Mouse (Mus musculus): ENCODE data around the gene Hbb-y.
"Not testable (repeated sequence)": the region's sequence is repeated elsewhere in the genome, so short reads cannot be mapped to it uniquely, and the experiment has no call there.

Hbb-y gene

DNA sequence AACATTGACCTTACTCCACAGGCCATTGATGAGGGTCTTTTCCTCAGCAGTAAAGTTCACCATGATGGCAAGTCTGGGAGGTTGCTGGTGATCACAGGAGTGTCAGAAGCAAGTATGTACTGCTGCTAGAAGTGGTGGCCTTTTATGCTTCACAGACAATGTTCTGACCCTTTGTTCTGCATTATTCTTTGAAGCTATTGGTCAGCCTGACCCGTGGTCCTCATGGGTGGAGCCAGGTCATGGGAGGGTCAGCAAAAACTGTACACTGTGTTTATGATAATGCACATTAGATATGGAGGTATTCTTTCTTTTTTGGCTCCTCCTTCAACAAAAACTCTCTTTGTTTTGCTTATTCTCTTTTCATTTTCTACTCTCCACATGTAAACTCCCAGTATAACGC is at the start of gene Hbb-y:
Gene Hbb-y (minus strand): TSS at position 127 of the 400 bp plus-strand sequence.
- no peak for DNase-seq (ENCODE audit: low read depth, low spot score)

DNA sequence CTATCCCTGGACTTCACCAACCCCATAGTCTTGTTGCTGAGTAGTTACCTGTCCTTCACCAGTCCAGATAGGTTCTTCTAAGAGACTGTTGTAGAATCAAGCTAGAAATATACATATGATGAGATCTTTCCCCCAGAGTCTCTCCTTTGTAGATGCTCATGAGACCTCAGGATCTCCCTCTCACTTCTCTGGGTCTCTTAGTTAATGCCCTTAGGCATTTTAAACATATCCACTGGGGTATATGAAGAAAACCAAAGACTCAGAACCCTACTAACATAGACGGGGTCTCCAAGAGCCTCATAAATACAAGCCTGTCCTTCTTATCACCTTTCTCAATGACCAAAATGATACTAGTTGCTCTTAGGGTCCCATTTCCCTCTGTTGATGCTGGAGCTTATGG is 41.4 kb upstream of the Hbb-y start, which contains the start of gene Olfr64:
Gene Olfr64 (minus strand): TSS at position 101 of the 400 bp plus-strand sequence.
- no peak for DNase-seq (ENCODE audit: low read depth, low spot score)

DNA sequence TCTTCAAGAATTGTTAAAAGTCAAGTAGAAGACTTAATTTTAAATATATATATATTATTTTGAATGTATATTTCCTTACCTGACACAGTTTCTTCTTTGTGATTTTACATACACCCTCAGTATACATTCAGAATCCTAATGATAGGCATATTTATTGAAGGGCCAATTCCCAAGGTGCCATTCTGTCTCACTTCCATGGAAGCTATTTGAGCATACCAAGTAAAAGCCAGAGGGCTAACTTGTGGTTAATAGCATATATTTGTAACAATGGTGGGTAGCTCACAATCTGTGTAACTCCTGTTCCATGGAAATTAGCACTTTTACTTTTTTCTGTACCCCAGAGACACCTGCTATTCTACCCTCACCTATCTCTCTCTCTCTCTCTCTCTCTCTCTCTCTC is 33.1 kb upstream of the Hbb-y start, which contains the start of gene Olfr66:
Gene Olfr66 (minus strand): TSS at position 101 of the 400 bp plus-strand sequence.
- no peak for DNase-seq (ENCODE audit: low read depth, low spot score)

DNA sequence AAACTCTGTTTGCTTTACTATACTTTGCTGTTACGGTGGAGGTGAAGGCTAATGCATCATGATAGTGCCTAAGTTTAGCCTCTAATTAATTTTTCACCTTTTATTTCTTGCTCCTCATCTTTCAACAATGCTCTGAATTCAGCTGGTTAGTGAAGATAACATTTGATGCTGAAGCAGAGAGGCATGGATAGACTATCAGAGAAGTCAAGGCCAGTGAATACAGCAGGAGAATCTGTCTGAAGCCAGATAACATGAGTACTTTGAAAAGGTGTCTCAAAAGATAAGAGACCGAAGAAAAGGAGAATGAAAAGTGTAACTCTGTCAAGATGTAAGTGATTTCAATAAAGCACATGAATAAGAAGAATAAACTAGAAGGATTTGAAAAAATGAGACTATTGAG is 24.1 kb upstream of the Hbb-y start:
- DNase-seq (ENCODE audit: low read depth, low spot score): no peak

DNA sequence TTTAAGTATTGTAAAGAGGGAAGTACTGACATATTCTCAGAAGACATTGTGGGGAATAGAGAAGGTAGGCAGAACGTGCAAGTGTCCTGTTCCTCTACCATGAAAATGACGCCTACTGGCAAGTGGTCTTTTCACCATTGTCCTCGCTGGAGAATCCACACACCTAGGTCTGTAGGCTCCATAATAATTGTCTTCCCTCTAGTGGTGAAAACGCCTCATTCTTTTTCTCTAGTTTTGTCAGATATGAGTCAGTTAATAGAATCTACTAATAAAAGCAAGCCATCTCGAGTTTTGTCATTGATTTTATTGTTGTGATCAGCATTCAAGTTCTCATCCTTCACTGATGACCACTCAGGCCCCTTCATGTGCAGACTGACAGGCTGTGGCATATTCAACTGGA is 21.4 kb upstream of the Hbb-y start:
- no peak for DNase-seq (ENCODE audit: low read depth, low spot score)

DNA sequence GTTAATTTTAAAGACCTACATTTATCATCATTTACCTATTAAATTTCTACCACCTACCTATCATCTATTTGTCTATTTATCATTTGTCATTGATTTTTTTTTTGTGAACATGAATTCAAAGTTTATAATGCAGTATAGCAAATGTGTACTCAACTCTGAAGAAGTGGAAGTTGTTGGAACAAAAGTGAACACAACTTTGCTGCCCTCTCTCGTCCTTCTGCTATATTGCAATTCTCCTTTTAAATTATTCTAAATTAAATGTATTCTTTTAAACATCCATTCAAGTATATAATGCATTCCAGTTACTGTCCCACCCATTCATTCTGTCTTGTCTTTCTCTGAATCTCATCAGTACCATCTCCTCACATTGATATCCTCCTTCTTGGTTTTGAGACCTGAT is 20.0 kb upstream of the Hbb-y start:
- DNase-seq (ENCODE audit: low read depth, low spot score): no peak

DNA sequence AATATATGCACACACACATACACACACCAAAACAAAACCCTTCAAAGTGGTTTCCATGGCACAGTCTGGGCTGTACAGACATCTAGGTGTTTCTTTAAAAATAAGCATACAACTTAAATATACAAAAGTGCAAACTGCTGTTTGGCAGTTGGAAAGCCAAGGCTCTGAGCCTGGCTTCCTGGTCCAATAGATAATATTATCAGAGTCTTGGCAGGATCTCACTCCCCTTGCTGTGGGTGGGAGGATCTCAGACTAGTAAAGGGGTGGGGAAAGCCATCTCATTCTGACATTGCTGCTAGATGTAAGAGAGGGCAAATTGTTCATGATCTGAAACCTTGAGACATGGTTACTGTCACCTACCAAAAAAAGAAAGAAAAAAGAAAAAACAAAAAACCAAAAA is 17.7 kb upstream of the Hbb-y start:
- no peak for DNase-seq (ENCODE audit: low read depth, low spot score)

DNA sequence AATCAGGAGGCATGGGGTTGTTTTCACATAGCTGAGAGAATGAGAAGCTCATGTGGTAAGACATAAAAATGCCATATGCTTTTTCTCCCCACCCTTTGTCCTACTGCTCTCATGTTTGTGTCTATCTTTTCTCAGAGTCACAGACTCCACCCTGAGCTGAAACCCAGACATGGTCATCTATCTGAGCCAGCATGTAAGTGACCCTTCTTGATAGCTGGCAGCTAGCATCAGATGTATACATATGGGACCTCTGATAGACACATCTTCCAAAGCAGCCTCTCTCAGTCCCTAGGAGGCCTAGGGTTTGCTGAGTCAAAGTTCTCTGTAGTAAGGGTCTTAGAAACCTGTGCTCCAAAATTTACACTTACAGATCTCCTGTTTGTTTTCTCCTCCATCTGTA is 12.7 kb upstream of the Hbb-y start:
- no peak for DNase-seq (ENCODE audit: low read depth, low spot score)

DNA sequence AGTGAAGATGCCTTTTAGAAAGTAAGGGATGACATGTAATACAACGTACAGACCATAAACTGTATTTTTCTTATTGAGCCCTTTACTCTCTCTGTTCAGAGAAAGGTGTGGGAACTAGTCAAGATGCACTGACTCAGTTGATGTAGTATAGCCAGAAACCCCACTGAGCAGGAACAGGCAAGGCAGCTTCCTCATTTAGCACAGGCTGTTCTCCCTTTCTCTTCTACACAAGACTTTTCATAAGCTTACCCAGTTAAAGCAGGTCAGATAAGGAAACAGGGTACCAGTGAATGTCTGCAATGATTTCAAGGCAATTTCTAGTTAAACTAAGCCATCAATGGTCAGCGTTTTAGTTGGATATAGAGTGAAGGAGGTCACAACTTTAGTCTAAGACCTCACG is 8.5 kb upstream of the Hbb-y start:
- no peak for DNase-seq (ENCODE audit: low read depth, low spot score)

DNA sequence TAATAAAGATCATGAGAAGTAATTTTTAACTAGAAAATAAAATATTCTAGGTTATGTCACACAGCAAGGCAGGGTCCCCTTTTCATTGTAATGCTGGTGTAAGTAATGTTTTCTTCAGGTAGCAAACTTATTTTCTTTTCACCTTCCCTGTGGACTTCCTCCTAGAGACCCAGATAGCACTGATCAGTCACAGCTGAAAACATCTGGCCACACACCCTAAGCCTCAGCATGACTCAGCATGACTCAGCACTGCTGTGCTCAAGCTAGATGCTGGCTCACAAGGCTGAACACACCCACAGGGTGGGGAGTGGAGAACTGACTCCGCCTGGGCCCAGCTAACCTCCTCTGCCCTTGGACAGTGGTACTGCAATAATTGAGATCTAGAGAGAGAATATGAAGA is 7.8 kb upstream of the Hbb-y start:
- DNase-seq (ENCODE audit: low read depth, low spot score): peak; percentile 74

DNA sequence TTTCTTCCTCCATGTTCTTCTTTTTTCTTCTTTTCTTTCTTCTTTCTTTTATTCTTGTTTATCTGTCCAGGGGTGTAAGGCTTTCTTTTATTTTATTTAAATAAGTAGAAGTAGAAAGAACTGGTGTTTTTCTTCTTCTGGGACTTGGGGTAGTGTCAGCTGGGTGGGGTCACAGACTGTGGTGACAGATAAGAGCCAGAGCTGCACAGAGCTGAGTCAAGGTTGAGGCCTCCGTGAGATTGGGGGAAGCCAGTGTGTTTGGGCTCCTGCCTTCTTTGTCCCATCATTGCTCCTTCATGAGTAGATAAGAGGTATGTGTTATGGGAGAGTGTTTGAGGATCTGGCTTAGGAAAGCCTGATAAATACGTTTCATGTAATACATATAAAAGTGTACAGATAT is 6.1 kb upstream of the Hbb-y start:
- DNase-seq (ENCODE audit: low read depth, low spot score): no peak

DNA sequence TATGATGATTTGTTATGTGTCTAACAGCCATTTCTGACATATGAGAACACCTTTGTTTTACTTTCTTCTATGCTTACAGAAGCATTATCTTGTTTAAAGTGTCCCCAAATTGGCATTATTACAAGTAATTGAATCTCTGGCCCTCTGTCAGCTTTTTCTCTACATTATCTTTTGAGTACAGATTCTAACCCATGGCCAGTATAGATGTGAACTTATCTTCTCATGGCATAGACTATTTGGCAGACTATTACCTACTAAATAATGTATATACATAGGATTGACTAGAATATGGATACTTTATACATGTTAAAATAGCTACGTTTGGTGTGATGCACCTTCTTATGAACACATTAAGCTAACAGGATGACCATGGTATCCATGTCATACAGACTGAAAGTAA is 1.7 kb upstream of the Hbb-y start:
- no peak for DNase-seq (ENCODE audit: low read depth, low spot score)

DNA sequence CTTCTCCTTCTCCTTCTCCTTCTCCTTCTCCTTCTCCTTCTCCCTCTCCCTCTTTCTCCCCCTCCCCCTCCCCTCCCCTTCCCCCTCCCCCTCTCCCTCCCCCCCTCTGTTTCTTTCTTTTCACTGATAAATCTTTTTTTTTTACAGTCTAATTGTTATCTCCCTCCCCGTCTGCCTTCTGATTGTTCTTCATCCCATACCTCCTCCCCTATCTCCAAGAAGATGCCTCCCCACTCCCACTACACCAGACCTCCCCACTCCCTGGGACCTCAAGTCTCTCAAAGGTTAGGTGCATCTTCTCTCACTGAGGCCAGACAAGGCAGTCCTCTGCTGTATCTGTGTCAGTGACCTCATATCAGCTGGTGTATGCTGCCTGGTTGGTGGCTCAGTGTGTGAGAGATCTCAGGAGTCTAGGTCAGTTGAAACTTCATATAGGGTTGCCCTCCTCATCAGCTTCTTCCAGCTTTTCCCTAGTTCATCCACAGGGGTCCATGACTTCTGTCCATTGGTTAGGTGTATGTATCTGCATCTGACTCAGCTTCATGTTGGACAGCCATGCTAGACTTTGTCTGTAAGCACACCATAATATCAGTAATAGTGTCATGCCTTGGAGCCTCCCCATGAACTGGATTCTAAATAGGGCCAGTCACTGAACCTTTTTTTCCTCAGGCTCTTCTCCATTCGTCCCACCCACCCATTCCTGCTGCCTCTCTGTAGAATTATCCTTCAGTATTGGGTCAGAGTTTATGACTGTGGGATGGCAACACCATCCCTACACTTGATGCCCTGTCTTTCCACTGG is 8.3 kb downstream of the Hbb-y start:
- no peak for DNase-seq (ENCODE audit: low read depth, low spot score)

DNA sequence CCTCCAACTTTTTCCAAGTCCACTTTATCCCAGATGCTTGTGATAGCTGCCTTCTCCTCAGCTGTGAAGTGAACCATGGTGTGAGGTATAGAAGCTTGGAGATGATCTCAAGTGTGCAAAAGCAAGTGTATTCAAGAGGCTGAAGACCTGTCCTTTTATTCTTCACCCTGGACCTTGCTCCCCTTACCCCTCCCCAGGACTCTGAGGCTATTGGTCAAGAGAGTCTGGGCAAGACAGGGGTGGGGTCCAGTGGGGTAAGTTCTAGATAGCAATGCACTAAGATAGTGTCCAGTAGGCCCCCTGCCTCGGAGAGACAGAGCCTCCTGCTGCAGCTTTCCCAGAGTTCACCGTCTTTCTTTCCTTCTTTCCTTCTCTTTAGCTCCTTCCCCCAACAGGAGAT is 10.0 kb downstream of the Hbb-y start, which contains the start of gene Hbb-bh1:
Gene Hbb-bh1 (minus strand): TSS at position 131 of the 400 bp plus-strand sequence.
- DNase-seq (ENCODE audit: low read depth, low spot score): no peak

DNA sequence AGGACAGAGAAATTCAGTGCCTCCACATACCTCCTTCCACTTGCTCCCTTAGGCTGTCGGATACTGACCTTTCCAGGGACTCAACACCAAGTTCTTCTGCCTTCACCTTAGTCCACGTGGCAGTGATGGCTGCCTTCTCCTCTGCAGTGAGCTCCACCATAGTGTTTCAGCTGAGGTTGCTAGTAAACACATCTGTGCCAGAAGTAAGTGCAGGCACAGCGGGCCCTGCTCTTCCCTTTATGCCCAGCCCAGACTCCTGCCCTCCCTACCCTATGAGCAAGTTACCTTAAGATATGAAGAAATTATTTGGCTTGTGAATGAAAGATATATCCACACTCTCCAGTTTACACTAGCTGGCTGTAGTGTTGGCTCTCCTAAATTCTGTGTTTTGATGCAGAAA is 12.7 kb downstream of the Hbb-y start, which contains the start of gene Hbb-bh2:
Gene Hbb-bh2 (minus strand): TSS at position 253 of the 400 bp plus-strand sequence.
- no peak for DNase-seq (ENCODE audit: low read depth, low spot score)

DNA sequence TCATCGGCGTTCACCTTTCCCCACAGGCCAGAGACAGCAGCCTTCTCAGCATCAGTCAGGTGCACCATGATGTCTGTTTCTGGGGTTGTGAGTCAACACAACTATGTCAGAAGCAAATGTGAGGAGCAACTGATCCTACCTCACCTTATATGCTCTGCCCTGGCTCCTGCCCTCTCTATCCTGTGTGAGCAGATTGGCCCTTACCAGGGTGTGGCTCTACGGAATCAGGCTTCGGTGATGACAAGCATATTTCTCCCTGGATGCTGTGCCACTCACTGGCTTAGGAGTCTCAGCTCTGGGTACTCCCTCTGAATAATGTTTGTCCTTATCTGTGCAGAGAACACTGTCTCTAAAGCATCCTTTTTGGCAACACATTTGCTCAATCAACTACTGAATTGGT is 25.2 kb downstream of the Hbb-y start, which contains the start of gene Hbb-bs:
Gene Hbb-bs (minus strand): TSS at position 289 of the 400 bp plus-strand sequence.
- no peak for DNase-seq (ENCODE audit: low read depth, low spot score)

DNA sequence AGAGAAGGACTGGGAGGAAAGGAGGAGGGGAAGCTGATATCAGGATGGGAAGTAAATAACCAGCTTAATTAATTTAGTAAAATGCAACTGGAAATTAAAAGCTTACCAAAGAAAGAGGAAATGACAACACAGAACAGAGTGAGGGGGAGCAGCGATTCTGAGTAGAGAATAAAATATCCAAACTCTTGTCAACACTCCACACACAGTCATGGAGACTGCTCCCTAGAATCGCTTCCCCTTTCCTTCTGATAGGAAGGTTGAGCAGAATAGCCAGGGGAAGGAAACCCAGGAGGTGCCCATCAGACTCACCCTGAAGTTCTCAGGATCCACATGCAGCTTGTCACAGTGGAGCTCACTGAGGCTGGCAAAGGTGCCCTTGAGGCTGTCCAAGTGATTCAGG is 25.9 kb downstream of the Hbb-y start:
- DNase-seq (ENCODE audit: low read depth, low spot score): not testable (repeated sequence)

DNA sequence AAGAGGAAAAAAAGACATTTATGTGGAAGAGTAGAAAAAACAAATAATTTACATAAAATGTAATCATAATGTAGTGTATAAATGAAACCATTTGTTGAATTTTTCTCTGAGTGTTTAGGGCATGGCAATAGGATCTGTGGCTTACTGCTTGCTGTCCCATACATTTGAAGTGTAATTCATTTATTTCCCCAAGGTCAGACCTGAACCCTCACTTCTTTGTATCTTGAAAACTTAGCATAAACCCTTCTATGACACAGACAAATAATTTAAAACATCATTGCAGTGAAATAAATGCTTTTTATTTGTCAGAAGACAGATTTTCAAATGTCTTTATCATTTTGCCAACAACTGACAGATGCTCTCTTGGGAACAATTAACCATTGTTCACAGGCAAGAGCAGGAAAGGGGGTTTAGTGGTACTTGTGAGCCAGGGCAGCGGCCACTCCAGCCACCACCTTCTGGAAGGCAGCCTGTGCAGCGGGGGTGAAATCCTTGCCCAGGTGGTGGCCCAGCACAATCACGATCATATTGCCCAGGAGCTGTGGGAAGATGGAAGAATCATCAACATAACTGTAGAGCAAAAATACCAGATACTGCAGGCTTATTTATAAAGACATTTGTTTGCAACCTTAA is 26.6 kb downstream of the Hbb-y start:
- no peak for DNase-seq (ENCODE audit: low read depth, low spot score)

DNA sequence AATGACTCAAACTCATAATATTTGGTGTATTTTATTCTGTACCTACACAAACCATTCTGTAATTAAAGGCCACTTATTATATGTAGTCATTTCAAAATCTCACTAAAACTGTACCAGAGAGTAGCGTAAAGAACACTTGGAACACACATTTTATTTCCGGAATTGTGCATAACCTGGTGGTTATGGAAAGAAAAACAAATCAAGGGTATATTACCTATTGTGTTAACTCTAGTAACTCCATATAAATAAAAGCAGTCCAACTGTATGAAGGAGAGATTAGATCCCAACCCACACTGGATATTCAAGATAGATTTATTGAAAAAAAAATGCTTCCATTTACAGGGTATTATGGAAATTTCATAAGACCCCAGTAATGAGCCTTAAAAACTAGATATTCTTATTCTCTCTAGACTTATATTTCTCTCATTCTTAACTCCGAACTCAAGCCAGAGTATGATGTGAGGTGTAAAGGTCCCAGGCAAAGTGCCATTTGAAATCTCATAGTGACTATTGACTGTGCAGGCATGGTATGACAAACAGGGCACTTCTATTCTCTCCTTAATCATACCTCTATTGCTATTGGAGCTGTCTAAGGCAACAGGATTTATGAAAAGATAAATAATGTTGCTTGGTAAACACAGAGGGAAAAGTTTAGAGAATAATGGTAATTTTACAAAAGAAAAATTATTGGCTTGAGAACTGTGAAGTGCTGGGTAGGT is 27.3 kb downstream of the Hbb-y start:
- DNase-seq (ENCODE audit: low read depth, low spot score): no peak

DNA sequence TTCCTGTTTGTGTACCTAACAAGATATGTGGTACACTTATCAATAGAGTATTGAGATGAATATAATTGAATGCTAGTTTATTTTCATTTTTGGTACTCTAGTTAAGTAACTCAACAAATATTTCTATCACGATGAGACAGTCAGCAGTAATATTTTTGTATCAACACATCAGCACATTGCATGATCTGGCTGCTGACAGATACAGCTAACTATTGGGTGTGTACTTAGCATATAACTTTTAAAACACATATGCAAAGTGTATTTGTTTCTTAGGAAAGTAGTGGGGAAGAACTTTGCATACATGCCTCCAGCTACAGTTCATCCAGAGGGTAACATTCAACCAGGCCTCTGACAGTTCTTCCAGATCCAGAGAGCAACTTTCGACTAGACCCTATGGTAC is 28.4 kb downstream of the Hbb-y start:
- no peak for DNase-seq (ENCODE audit: low read depth, low spot score)

DNA sequence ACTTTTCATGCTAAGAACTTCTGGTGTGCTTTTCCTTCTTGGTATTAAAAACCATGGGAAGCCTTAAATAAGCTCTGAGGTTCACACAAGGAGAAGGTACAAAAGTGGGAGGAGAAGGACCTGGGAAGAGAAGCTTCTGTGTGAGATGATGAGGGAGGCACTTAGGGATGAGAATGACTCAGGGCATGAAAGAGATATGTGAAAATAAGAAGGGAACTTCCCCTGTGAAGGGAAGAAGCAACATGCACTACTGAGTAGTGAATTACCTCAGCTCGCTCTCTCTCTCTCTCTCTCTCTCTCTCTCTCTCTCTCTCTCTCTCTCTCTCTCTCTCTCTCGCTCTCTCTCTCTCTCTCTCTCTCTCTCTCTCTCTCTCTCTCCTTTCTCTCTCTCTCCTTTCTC is 37.9 kb downstream of the Hbb-y start:
- not testable (repeated sequence) for DNase-seq (ENCODE audit: low read depth, low spot score)

DNA sequence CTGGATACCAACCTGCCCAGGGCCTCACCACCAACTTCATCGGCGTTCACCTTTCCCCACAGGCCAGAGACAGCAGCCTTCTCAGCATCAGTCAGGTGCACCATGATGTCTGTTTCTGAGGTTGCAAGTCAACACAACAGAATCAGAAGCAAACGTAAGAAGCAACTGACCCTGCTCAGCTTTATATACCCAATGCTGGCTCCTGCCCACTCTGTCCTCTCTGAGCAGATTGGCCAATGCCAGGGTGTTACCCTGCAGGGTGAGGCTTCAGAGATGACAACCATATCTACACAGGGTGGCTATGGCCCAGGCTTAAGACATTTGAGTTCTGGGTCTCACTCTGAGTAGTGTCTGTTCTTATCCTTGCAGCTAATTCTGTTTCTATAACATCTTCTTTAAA is 39.2 kb downstream of the Hbb-y start, which contains the start of gene Hbb-bt:
Gene Hbb-bt (minus strand): TSS at position 231 of the 400 bp plus-strand sequence.
- no peak for DNase-seq (ENCODE audit: low read depth, low spot score)

All from WW6 (cell line).